In the genomic region with DNA sequence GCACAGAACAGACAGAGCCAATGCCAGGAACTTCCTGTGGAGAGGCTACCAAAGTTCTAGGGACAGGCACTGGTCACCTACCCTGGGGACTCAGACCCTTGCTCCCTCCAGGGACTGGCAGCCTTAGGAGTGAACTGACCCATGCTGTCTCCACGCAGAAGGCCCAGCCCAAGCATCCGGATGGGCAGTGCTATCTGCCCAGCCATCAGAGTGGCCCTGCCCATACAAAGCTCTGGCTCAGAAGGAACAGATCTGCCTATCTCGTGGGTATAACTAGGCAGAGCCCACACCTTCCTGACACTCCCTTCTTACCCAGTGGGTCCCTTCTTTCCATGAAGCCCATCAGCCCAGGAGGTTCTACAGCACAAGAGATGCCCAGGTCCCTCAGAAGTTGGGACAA, we compare ENCODE assay signal across 14 mouse cellular contexts. TPM values are rescaled to one million over a fixed set of nuclear protein-coding genes. Genes with fewer than 3 reads are reported as not detected.
A peak's percentile ranks its signal among the peaks of the same experiment; 100 is the strongest.
DNase-seq lines count a peak whose midpoint lies in the region; ATAC-seq lines count a peak whose summit lies in the region.
"Had no signal": no experiment of that assay in that cellular context is flagged by ENCODE, and none has a peak within 500 bp of the region (broad histone marks: within the 10 kb centered on the region; RNA-seq: fewer than 3 reads in every experiment).

No protein-coding gene starts in this region.

- H3K27me3 ChIP-seq in forebrain, embryonic 11.5 days (ENCODE audit: control insufficient read depth, insufficient read depth, low read length), result no peaks in the 10 kb centered on the region
- H3K27me3 ChIP-seq in forebrain, embryonic 10.5 days (ENCODE audit: poor library complexity, severe bottlenecking), result peaks cover 3% of the 10 kb centered on the region; the same call in 1 of the 2 replicates
- no peaks in the 10 kb centered on the region for H3K27me3 ChIP-seq in hindbrain, embryonic 10.5 days (ENCODE audit: insufficient read depth, poor library complexity, severe bottlenecking)
- H3K27me3 ChIP-seq in hindbrain, embryonic 12.5 days, result no peaks in the 10 kb centered on the region
- no peaks in the 10 kb centered on the region for H3K27me3 ChIP-seq in midbrain, embryonic 13.5 days
- no peaks in the 10 kb centered on the region for H3K27me3 ChIP-seq in midbrain, embryonic 15.5 days (replicated peaks)
- H3K27me3 ChIP-seq: hindbrain, embryonic 15.5 days; intestine, embryonic 15.5 days; neural tube, embryonic 15.5 days had no signal

- H3K9me3 ChIP-seq in forebrain, embryonic 11.5 days (ENCODE audit: control insufficient read depth, low read length), result no peaks in the 10 kb centered on the region
- no peaks in the 10 kb centered on the region for H3K9me3 ChIP-seq in forebrain, embryonic 10.5 days
- no peaks in the 10 kb centered on the region for H3K9me3 ChIP-seq in hindbrain, embryonic 10.5 days
- no peaks in the 10 kb centered on the region for H3K9me3 ChIP-seq in hindbrain, embryonic 12.5 days (replicated peaks)
- no peaks in the 10 kb centered on the region for H3K9me3 ChIP-seq in midbrain, embryonic 13.5 days
- H3K9me3 ChIP-seq in midbrain, embryonic 15.5 days, result no peaks in the 10 kb centered on the region
- H3K9me3 ChIP-seq: hindbrain, embryonic 15.5 days; intestine, embryonic 15.5 days; neural tube, embryonic 15.5 days had no signal

- no peak for ATAC-seq in forebrain, embryonic 11.5 days (replicated peaks; ENCODE audit: low FRiP score)
- ATAC-seq in hindbrain, embryonic 12.5 days (ENCODE audit: low FRiP score), result no peak
- no peak for ATAC-seq in midbrain, embryonic 13.5 days
- no peak for ATAC-seq in midbrain, embryonic 15.5 days (replicated peaks)
- ATAC-seq: intestine, embryonic 15.5 days had no signal

- WGBS in forebrain, embryonic 11.5 days, result 77% methylated on average over 3 of the region's 3 CpGs
- 70% methylated on average over 3 of the region's 3 CpGs for WGBS in forebrain, embryonic 10.5 days
- 74% methylated on average over 3 of the region's 3 CpGs for WGBS in hindbrain, embryonic 10.5 days
- WGBS in hindbrain, embryonic 12.5 days, result 80% methylated on average over 3 of the region's 3 CpGs
- WGBS in midbrain, embryonic 13.5 days, result 66% methylated on average over 3 of the region's 3 CpGs
- WGBS in midbrain, embryonic 15.5 days, result 63% methylated on average over 3 of the region's 3 CpGs

- no peak overlapping the region for H3K9ac ChIP-seq in forebrain, embryonic 11.5 days (ENCODE audit: low read length)
- H3K9ac ChIP-seq in hindbrain, embryonic 12.5 days, result no peak overlapping the region
- H3K9ac ChIP-seq in midbrain, embryonic 13.5 days (replicated peaks), result 0 out of 2 replicates have a peak overlapping the region, but pooled peaks have one; percentile 20
- no peak overlapping the region for H3K9ac ChIP-seq in midbrain, embryonic 15.5 days
- H3K9ac ChIP-seq: forebrain, postnatal 0 days; hindbrain, embryonic 15.5 days; intestine, embryonic 15.5 days; liver, embryonic 14.5 days; neural tube, embryonic 15.5 days had no signal

- no peak overlapping the region for H3K27ac ChIP-seq in forebrain, embryonic 11.5 days (ENCODE audit: low read depth, low read length)
- no peak overlapping the region for H3K27ac ChIP-seq in forebrain, embryonic 10.5 days
- H3K27ac ChIP-seq in hindbrain, embryonic 10.5 days, result peak overlapping the region; percentile 35; the same call in 1 of the 2 replicates
- H3K27ac ChIP-seq in hindbrain, embryonic 12.5 days, result no peak overlapping the region
- no peak overlapping the region for H3K27ac ChIP-seq in midbrain, embryonic 13.5 days
- H3K27ac ChIP-seq in midbrain, embryonic 15.5 days, result no peak overlapping the region
- H3K27ac ChIP-seq: hindbrain, embryonic 15.5 days; intestine, embryonic 15.5 days; left cerebral cortex, adult 2 months; liver, embryonic 14.5 days had no signal

- no peak overlapping the region for H3K4me2 ChIP-seq in forebrain, embryonic 11.5 days (ENCODE audit: low read depth, low read length, severe bottlenecking)
- H3K4me2 ChIP-seq in hindbrain, embryonic 12.5 days (replicated peaks), result no peak overlapping the region
- no peak overlapping the region for H3K4me2 ChIP-seq in midbrain, embryonic 13.5 days (replicated peaks)
- H3K4me2 ChIP-seq in midbrain, embryonic 15.5 days, result no peak overlapping the region
- H3K4me2 ChIP-seq: hindbrain, embryonic 15.5 days; intestine, embryonic 15.5 days; neural tube, embryonic 15.5 days had no signal

- H3K4me1 ChIP-seq in forebrain, embryonic 11.5 days (replicated peaks; ENCODE audit: control insufficient read depth, insufficient read depth, low read length), result peaks cover 12% of the 10 kb centered on the region; the same call in 1 of the 2 replicates
- peaks cover 78% of the 10 kb centered on the region for H3K4me1 ChIP-seq in forebrain, embryonic 10.5 days
- H3K4me1 ChIP-seq in hindbrain, embryonic 10.5 days (replicated peaks), result peaks cover 74% of the 10 kb centered on the region
- H3K4me1 ChIP-seq in hindbrain, embryonic 12.5 days, result peaks cover 57% of the 10 kb centered on the region
- H3K4me1 ChIP-seq in midbrain, embryonic 13.5 days (replicated peaks), result peaks cover 69% of the 10 kb centered on the region
- H3K4me1 ChIP-seq in midbrain, embryonic 15.5 days, result peaks cover 56% of the 10 kb centered on the region

- no peak overlapping the region for H3K4me3 ChIP-seq in forebrain, embryonic 11.5 days (ENCODE audit: low read depth, low read length)
- no peak overlapping the region for H3K4me3 ChIP-seq in forebrain, embryonic 10.5 days
- no peak overlapping the region for H3K4me3 ChIP-seq in hindbrain, embryonic 10.5 days
- H3K4me3 ChIP-seq in hindbrain, embryonic 12.5 days, result no peak overlapping the region
- H3K4me3 ChIP-seq in midbrain, embryonic 13.5 days (replicated peaks), result no peak overlapping the region
- H3K4me3 ChIP-seq in midbrain, embryonic 15.5 days, result no peak overlapping the region
- H3K4me3 ChIP-seq: hindbrain, embryonic 15.5 days; intestine, embryonic 15.5 days; left cerebral cortex, adult 2 months; neural tube, embryonic 15.5 days had no signal

- no peaks in the 10 kb centered on the region; the same call in 1 of the 2 replicates for H3K36me3 ChIP-seq in forebrain, embryonic 11.5 days (ENCODE audit: control insufficient read depth, insufficient read depth, low read length)
- peaks cover 14% of the 10 kb centered on the region for H3K36me3 ChIP-seq in forebrain, embryonic 10.5 days (replicated peaks)
- peaks cover 30% of the 10 kb centered on the region for H3K36me3 ChIP-seq in hindbrain, embryonic 10.5 days
- H3K36me3 ChIP-seq in hindbrain, embryonic 12.5 days, result peaks cover 20% of the 10 kb centered on the region
- H3K36me3 ChIP-seq in midbrain, embryonic 13.5 days, result peaks cover 26% of the 10 kb centered on the region
- peaks cover 6% of the 10 kb centered on the region; the same call in 1 of the 2 replicates for H3K36me3 ChIP-seq in midbrain, embryonic 15.5 days (replicated peaks)

- peak; percentile 41 for DNase-seq in forebrain, embryonic 11.5 days (ENCODE audit: low spot score)
- no peak for DNase-seq in forebrain, embryonic 10.5 days (ENCODE audit: extremely low spot score, low spot score)
- no peak for DNase-seq in hindbrain, embryonic 10.5 days (ENCODE audit: low spot score)
- no peak for DNase-seq in thymus, postnatal 4 days
- DNase-seq: forebrain, postnatal 0 days; layer of hippocampus, adult 9-11 months had no signal

RNA-seq across cellular contexts. Expression of gene Hdac5, which starts 19.8 kb away (rescaled TPM):
- polyA plus RNA-seq in forebrain, embryonic 11.5 days (2014; fragmentation: Nextera tagmentation; extraction: Ambion mirVana), result 35.0 and 36.8 TPM in 2 replicates
- 39.8 and 44.6 TPM in 2 replicates for polyA plus RNA-seq in forebrain, embryonic 10.5 days (2016; fragmentation: Nextera tagmentation; extraction: Ambion mirVana)
- 70.3 and 101 TPM in 2 replicates for polyA plus RNA-seq in hindbrain, embryonic 10.5 days (2016; fragmentation: Nextera tagmentation; extraction: Ambion mirVana)
- 97.2 and 103 TPM in 2 replicates for polyA plus RNA-seq in hindbrain, embryonic 12.5 days (2016; fragmentation: Nextera tagmentation; extraction: Ambion mirVana)
- 80.5 and 106 TPM in 2 replicates for polyA plus RNA-seq in midbrain, embryonic 13.5 days (2015; fragmentation: Nextera tagmentation; extraction: Ambion mirVana)
- polyA plus RNA-seq in midbrain, embryonic 15.5 days (2015; fragmentation: Nextera tagmentation; extraction: Ambion mirVana), result 90.3 and 105 TPM in 2 replicates

RNA-seq across cellular contexts. Expression of gene G6pc3, which starts 20.8 kb away (rescaled TPM):
- polyA plus RNA-seq in forebrain, embryonic 11.5 days (2014; fragmentation: Nextera tagmentation; extraction: Ambion mirVana), result 30.6 and 32.2 TPM in 2 replicates
- polyA plus RNA-seq in forebrain, embryonic 10.5 days (2016; fragmentation: Nextera tagmentation; extraction: Ambion mirVana), result 38.0 and 39.5 TPM in 2 replicates
- 32.3 and 37.8 TPM in 2 replicates for polyA plus RNA-seq in hindbrain, embryonic 10.5 days (2016; fragmentation: Nextera tagmentation; extraction: Ambion mirVana)
- 26.8 and 27.0 TPM in 2 replicates for polyA plus RNA-seq in hindbrain, embryonic 12.5 days (2016; fragmentation: Nextera tagmentation; extraction: Ambion mirVana)
- polyA plus RNA-seq in midbrain, embryonic 13.5 days (2015; fragmentation: Nextera tagmentation; extraction: Ambion mirVana), result 31.4 and 32.9 TPM in 2 replicates
- 38.6 and 43.3 TPM in 2 replicates for polyA plus RNA-seq in midbrain, embryonic 15.5 days (2015; fragmentation: Nextera tagmentation; extraction: Ambion mirVana)

RNA-seq across cellular contexts. Expression of gene Lsm12, which starts 25.1 kb away (rescaled TPM):
- polyA plus RNA-seq in forebrain, embryonic 11.5 days (2014; fragmentation: Nextera tagmentation; extraction: Ambion mirVana), result 73.2 and 78.7 TPM in 2 replicates
- 137 and 141 TPM in 2 replicates for polyA plus RNA-seq in forebrain, embryonic 10.5 days (2016; fragmentation: Nextera tagmentation; extraction: Ambion mirVana)
- 119 and 148 TPM in 2 replicates for polyA plus RNA-seq in hindbrain, embryonic 10.5 days (2016; fragmentation: Nextera tagmentation; extraction: Ambion mirVana)
- 114 TPM in 2 replicates for polyA plus RNA-seq in hindbrain, embryonic 12.5 days (2016; fragmentation: Nextera tagmentation; extraction: Ambion mirVana)
- 141 and 156 TPM in 2 replicates for polyA plus RNA-seq in midbrain, embryonic 13.5 days (2015; fragmentation: Nextera tagmentation; extraction: Ambion mirVana)
- polyA plus RNA-seq in midbrain, embryonic 15.5 days (2015; fragmentation: Nextera tagmentation; extraction: Ambion mirVana), result 111 and 118 TPM in 2 replicates

RNA-seq across cellular contexts. Expression of gene BC030867, which starts 38.5 kb away (rescaled TPM):
- polyA plus RNA-seq in forebrain, embryonic 11.5 days (2014; fragmentation: Nextera tagmentation; extraction: Ambion mirVana), result 23.5 and 26.6 TPM in 2 replicates
- polyA plus RNA-seq in forebrain, embryonic 10.5 days (2016; fragmentation: Nextera tagmentation; extraction: Ambion mirVana), result 27.3 TPM in 2 replicates
- 20.9 and 28.3 TPM in 2 replicates for polyA plus RNA-seq in hindbrain, embryonic 10.5 days (2016; fragmentation: Nextera tagmentation; extraction: Ambion mirVana)
- polyA plus RNA-seq in hindbrain, embryonic 12.5 days (2016; fragmentation: Nextera tagmentation; extraction: Ambion mirVana), result 9.4 and 12.5 TPM in 2 replicates
- polyA plus RNA-seq in midbrain, embryonic 13.5 days (2015; fragmentation: Nextera tagmentation; extraction: Ambion mirVana), result 4.6 and 5.6 TPM in 2 replicates
- polyA plus RNA-seq in midbrain, embryonic 15.5 days (2015; fragmentation: Nextera tagmentation; extraction: Ambion mirVana), result 2.2 and 2.5 TPM in 2 replicates

RNA-seq across cellular contexts. Expression of gene Tmem101, which starts 54.0 kb away (rescaled TPM):
- 35.7 and 38.9 TPM in 2 replicates for polyA plus RNA-seq in forebrain, embryonic 11.5 days (2014; fragmentation: Nextera tagmentation; extraction: Ambion mirVana)
- polyA plus RNA-seq in forebrain, embryonic 10.5 days (2016; fragmentation: Nextera tagmentation; extraction: Ambion mirVana), result 37.3 and 39.8 TPM in 2 replicates
- 36.1 and 41.2 TPM in 2 replicates for polyA plus RNA-seq in hindbrain, embryonic 10.5 days (2016; fragmentation: Nextera tagmentation; extraction: Ambion mirVana)
- polyA plus RNA-seq in hindbrain, embryonic 12.5 days (2016; fragmentation: Nextera tagmentation; extraction: Ambion mirVana), result 37.9 and 40.4 TPM in 2 replicates
- polyA plus RNA-seq in midbrain, embryonic 13.5 days (2015; fragmentation: Nextera tagmentation; extraction: Ambion mirVana), result 40.5 and 42.5 TPM in 2 replicates
- polyA plus RNA-seq in midbrain, embryonic 15.5 days (2015; fragmentation: Nextera tagmentation; extraction: Ambion mirVana), result 45.3 and 46.5 TPM in 2 replicates
